Mouse (Mus musculus): Measurements from ENCODE around the gene Jam2. TPM values are rescaled to one million over a fixed set of nuclear protein-coding genes. Genes with fewer than 3 reads are reported as not detected.

Jam2 gene
- total and polyA plus RNA-seq, 2 experiments from 2014 or later = 20.8 to 29.3 TPM

DNA sequence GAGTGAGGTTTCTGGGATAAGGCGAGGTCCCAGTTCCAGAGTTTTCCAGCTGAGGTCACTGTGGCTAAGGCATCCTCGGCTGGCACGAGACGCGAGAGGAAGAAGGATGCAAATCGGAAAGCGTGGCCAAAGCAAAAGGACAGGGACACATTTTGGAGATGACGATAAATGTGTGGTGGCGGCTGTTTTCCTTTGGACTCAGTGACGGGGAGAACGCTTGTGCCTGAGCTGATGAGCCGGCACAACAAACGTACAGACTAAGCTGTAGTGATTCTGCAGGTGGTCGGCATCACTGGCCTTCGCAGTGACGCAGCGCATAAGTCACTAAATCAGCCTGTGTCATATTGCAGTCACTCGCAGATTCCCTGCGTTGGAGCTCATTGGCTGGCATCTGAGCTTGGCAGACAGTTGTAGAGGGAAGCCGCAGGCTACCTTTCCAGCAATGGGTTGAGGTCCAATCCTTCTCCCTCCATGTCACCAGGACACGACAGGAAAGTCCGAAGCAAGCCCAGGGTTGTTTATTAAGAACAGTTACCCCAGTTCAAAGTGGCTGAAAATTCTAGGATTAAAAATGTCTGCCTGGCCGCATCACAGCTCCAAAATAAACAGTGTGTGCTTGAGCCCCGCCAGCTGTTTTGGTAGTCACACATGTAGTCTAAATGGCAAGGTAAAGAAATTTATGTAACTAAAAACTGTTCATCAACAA, 101.2 kb downstream of the Jam2 start:
- Histone ChIP-seq H3K36me3 (ENCODE audit: insufficient read depth, low read length) (no peaks in the 10 kb centered on the region), H3K4me2 (ENCODE audit: low read depth, low read length, poor library complexity, severe bottlenecking) (peak overlapping the region; percentile 30), H3K4me3 (ENCODE audit: low read depth, low read length) (no peak overlapping the region), H3K9me3 (ENCODE audit: low read length) (no peaks in the 10 kb centered on the region), H3K4me1 (ENCODE audit: insufficient read depth, low read length) (no peaks in the 10 kb centered on the region), H3K27ac (ENCODE audit: low read depth, low read length) (no peak overlapping the region), H3K9ac (replicated peaks; ENCODE audit: low read length, poor library complexity, severe bottlenecking) (no peak overlapping the region), H3K27me3 (ENCODE audit: insufficient read depth, low read length) (no peaks in the 10 kb centered on the region)
- ATAC-seq (ENCODE audit: low FRiP score) (peak; percentile 76; the same call in 1 of the 2 replicates), DNase-seq (ENCODE audit: low spot score) (peak; percentile 52)
- TF ChIP-seq CTCF (IDR thresholded peaks at IDR 0.05) = peak; percentile 73
- WGBS = 70% methylated on average over 24 of the region's 24 CpGs

Other genes with a start within 250 kb of the Jam2 start
- 25.7 and 43.2 TPM in 2 replicates for gene Mrpl39, start 38.4 kb upstream of the Jam2 start, total RNA-seq (2014; rRNA removed)
- gene Mrpl39, start 38.4 kb upstream of the Jam2 start, polyA plus RNA-seq (2015; fragmentation: Nextera tagmentation; extraction: Ambion mirVana) = 33.8 and 34.3 TPM in 2 replicates
- 17.9 and 22.6 TPM in 2 replicates for gene Gabpa, start 60.8 kb downstream of the Jam2 start, total RNA-seq (2014; rRNA removed)
- 7.8 and 8.5 TPM in 2 replicates for gene Gabpa, start 60.8 kb downstream of the Jam2 start, polyA plus RNA-seq (2015; fragmentation: Nextera tagmentation; extraction: Ambion mirVana)
- gene Atp5j, start 61.5 kb downstream of the Jam2 start, total RNA-seq (2014; rRNA removed) = 124 and 125 TPM in 2 replicates
- gene Atp5j, start 61.5 kb downstream of the Jam2 start, polyA plus RNA-seq (2015; fragmentation: Nextera tagmentation; extraction: Ambion mirVana) = 880 and 907 TPM in 2 replicates

Data from midbrain, postnatal 0 days (tissue).